Mouse (Mus musculus) spleen, adult 2 months (tissue): ENCODE data around the gene Olfr576. TPM values are rescaled to one million over a fixed set of nuclear protein-coding genes. Genes with fewer than 3 reads are reported as not detected.

Source experiments
- DNase-seq, 2 experiments: peaks; one replicate each; pipeline versions ENCODE4 v3.0.0 to v3.0.0-alpha.2; 2012 to 2021; ENCODE audit warnings: low spot score in 2 of 2, low read depth in 1 of 2
- H3K27ac ChIP-seq: fragments of 200-500 bp; 2 replicates; pipeline ENCODE4 v1.5.1; 2012; ENCODE audit warnings: low read length, inconsistent platforms; ENCODE audit not compliant: insufficient read depth
- H3K27me3 ChIP-seq: fragments of 200-500 bp; 2 replicates; pipeline ENCODE4 v1.6.1; 2012; ENCODE audit warnings: mild to moderate bottlenecking, moderate library complexity, low read length, inconsistent platforms; ENCODE audit not compliant: control insufficient read depth, insufficient read depth
- H3K36me3 ChIP-seq: fragments of 200-500 bp; 2 replicates; pipeline ENCODE4 v1.6.1; 2012; ENCODE audit warnings: mild to moderate bottlenecking, low read length, inconsistent platforms; ENCODE audit not compliant: control insufficient read depth, insufficient read depth
- H3K4me1 ChIP-seq: fragments of 200-500 bp; 2 replicates; pipeline ENCODE4 v1.6.1; 2011; ENCODE audit warnings: inconsistent platforms; ENCODE audit not compliant: control insufficient read depth, insufficient read depth, insufficient read length
- H3K4me3 ChIP-seq: fragments of 200-500 bp; 2 replicates; pipeline ENCODE4 v1.5.1; 2011; ENCODE audit warnings: mild to moderate bottlenecking, inconsistent platforms; ENCODE audit not compliant: insufficient read depth, insufficient read length; ENCODE audit errors: extremely low read depth
- CTCF ChIP-seq: fragments of 200-500 bp; IDR thresholded peaks from 2 replicates; pipeline ENCODE4 v1.5.1; 2011; ENCODE audit warnings: mild to moderate bottlenecking, inconsistent platforms; ENCODE audit not compliant: insufficient read depth, insufficient read length, insufficient replicate concordance; ENCODE audit errors: extremely low read depth
- POLR2A ChIP-seq: fragments of 200-500 bp; IDR thresholded peaks from 2 replicates; pipeline ENCODE4 v1.6.1; 2011; ENCODE audit warnings: low read depth, low read length, inconsistent platforms
- WGBS: fragments of 180-500 bp; shearing (Covaris S2); methylation state at CpG from one replicate; pipeline ENCODE4 v1.1.7; 2018; 5-methylcytosine and 5-hydroxymethylcytosine counted together
- polyA plus RNA-seq: library from polyadenylated mRNA; depleted of rRNA; stranded (reverse); fragments of >200 nt; gene quantifications from 2 replicates; pipeline ENCODE4 v1.2.3, GENCODE M21; 2012; rRNA removed

Gene Olfr576
- polyA plus RNA-seq, 1 experiment = not detected

DNA sequence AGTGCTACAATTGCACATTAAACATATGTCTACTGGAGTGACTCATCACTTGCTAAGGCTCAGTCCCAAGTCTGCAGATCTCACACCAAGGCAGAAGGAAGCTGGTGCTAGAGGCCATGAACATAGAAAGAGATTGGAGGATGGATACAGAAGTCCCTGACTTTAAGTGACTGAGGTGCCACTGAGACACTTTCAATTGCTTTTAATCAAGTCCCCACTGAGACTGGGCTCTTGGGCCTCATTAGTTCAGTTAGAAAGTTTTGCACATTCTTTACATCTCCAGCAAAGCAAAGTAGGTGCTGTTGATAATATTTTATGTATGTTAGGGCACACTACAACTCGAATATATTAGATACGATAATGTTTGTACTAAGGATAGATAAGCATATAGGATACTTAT, 13.4 kb downstream of the Olfr576 start, which contains the start of gene Olfr577:
Gene Olfr577, minus strand, starts transcription at position 101 of the 400 bp plus-strand sequence.
- 83% methylated on average over 2 of the region's 2 CpGs for WGBS
- Histone ChIP-seq H3K4me1 (no peaks in the 10 kb centered on the region), H3K27me3 (no peaks in the 10 kb centered on the region), H3K36me3 (no peaks in the 10 kb centered on the region), H3K4me3 (no peak within 1 kb of the TSS), H3K27ac (no peak within 1 kb of the TSS)
- DNase-seq = no peak
- TF ChIP-seq POLR2A = no peak
- TF ChIP-seq CTCF = no peak

DNA sequence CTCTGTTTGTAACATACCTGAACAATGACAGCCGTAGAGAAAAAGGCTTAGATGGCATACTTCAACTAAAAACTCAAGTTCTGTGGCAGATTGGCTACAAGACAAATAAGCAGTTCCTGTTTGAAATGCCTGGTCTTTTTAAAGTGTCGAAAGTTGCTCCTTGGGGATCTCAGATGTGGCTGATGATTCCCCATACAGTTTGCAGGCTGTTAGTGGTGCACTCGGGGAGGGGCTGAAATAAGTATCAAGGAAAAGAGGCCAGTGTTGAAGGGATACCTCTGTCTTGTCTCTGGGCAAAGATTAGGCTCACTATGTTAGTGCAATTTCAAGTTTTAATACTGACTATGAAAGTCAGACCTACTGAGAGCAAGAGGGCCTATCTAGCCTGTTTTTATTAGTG, 26.8 kb downstream of the Olfr576 start, which contains the start of gene Olfr578:
Gene Olfr578, minus strand, starts transcription at position 101 of the 400 bp plus-strand sequence.
- H3K4me3 ChIP-seq = no peak within 1 kb of the TSS
- WGBS = 67% methylated on average over 3 of the region's 3 CpGs
- no peaks in the 10 kb centered on the region for H3K27me3 ChIP-seq
- DNase-seq = no peak
- H3K27ac ChIP-seq = no peak within 1 kb of the TSS
- H3K4me1 ChIP-seq = no peaks in the 10 kb centered on the region
- no peak for TF ChIP-seq CTCF
- no peaks in the 10 kb centered on the region for H3K36me3 ChIP-seq

Other genes starting within 250 kb of the Olfr576 start
- gene Olfr33, start 243.6 kb upstream of the Olfr576 start, polyA plus RNA-seq = not detected in 2 replicates
- gene Olfr559, start 235.2 kb upstream of the Olfr576 start, polyA plus RNA-seq = not detected in 2 replicates
- not detected in 2 replicates for gene Olfr560, start 203.3 kb upstream of the Olfr576 start, polyA plus RNA-seq
- gene Olfr78, start 203.2 kb upstream of the Olfr576 start, polyA plus RNA-seq = 0.12 and 0.26 TPM in 2 replicates
- not detected in 2 replicates for gene Olfr561, start 191.4 kb upstream of the Olfr576 start, polyA plus RNA-seq
- gene Olfr564, start 159.2 kb upstream of the Olfr576 start, polyA plus RNA-seq = not detected in 2 replicates
- not detected in 2 replicates for gene Olfr566, start 103.9 kb upstream of the Olfr576 start, polyA plus RNA-seq
- not detected in 2 replicates for gene Olfr568, start 85.5 kb upstream of the Olfr576 start, polyA plus RNA-seq
- not detected in 2 replicates for gene Olfr569, start 71.8 kb upstream of the Olfr576 start, polyA plus RNA-seq
- gene Olfr570, start 68.1 kb upstream of the Olfr576 start, polyA plus RNA-seq = not detected in 2 replicates
- gene Olfr571, start 45.1 kb upstream of the Olfr576 start, polyA plus RNA-seq = not detected in 2 replicates
- gene Olfr572, start 38.3 kb upstream of the Olfr576 start, polyA plus RNA-seq = not detected in 2 replicates
- not detected in 2 replicates for gene Olfr573-ps1, start 20.1 kb upstream of the Olfr576 start, polyA plus RNA-seq
- gene Olfr574, start 14.2 kb upstream of the Olfr576 start, polyA plus RNA-seq = not detected in 2 replicates
- gene Olfr575, start 3.9 kb upstream of the Olfr576 start, polyA plus RNA-seq = not detected in 2 replicates
- gene Olfr577, start 13.3 kb downstream of the Olfr576 start, polyA plus RNA-seq = not detected in 2 replicates
- gene Olfr578, start 26.7 kb downstream of the Olfr576 start, polyA plus RNA-seq = not detected in 2 replicates
- gene Olfr582, start 75.4 kb downstream of the Olfr576 start, polyA plus RNA-seq = not detected in 2 replicates
- not detected in 2 replicates for gene Olfr583, start 88.6 kb downstream of the Olfr576 start, polyA plus RNA-seq
- gene Olfr584, start 119.2 kb downstream of the Olfr576 start, polyA plus RNA-seq = not detected in 2 replicates
- not detected in 2 replicates for gene Olfr585, start 135.1 kb downstream of the Olfr576 start, polyA plus RNA-seq
- gene Olfr586, start 163.0 kb downstream of the Olfr576 start, polyA plus RNA-seq = not detected in 2 replicates
- gene Olfr588-ps1, start 178.2 kb downstream of the Olfr576 start, polyA plus RNA-seq = not detected in 2 replicates
- not detected in 2 replicates for gene Olfr589, start 193.7 kb downstream of the Olfr576 start, polyA plus RNA-seq
- not detected in 2 replicates for gene Olfr591, start 215.7 kb downstream of the Olfr576 start, polyA plus RNA-seq
- not detected in 2 replicates for gene Olfr592, start 222.1 kb downstream of the Olfr576 start, polyA plus RNA-seq
- gene Olfr593, start 249.2 kb downstream of the Olfr576 start, polyA plus RNA-seq = not detected in 2 replicates